Mouse (Mus musculus) midbrain, embryonic 13.5 days (tissue): ENCODE measurements around the gene Emilin3. TPM values are rescaled to one million over a fixed set of nuclear protein-coding genes. Genes with fewer than 3 reads are reported as not detected.

Experiments used
- ATAC-seq: fragments of 200-750 bp; cut with Nextera tagmentation; 2 replicates; pipeline ENCODE4 v1.8.0; 2017; ENCODE audit warnings: mild to moderate bottlenecking, moderate TSS enrichment, moderate library complexity
- H3K27ac ChIP-seq: fragments of 300-500 bp; sonication (generic); 2 replicates; pipeline ENCODE4 v1.5.1; 2015; ENCODE audit warnings: inconsistent platforms, mild to moderate bottlenecking, moderate library complexity
- H3K27me3 ChIP-seq: fragments of 300-500 bp; sonication (generic); 2 replicates; pipeline ENCODE4 v1.6.1; 2015; ENCODE audit warnings: mild to moderate bottlenecking, inconsistent platforms
- H3K36me3 ChIP-seq: fragments of 300-500 bp; sonication (generic); 2 replicates; pipeline ENCODE4 v1.6.1; 2015; ENCODE audit warnings: mild to moderate bottlenecking, inconsistent platforms
- H3K4me1 ChIP-seq: fragments of 300-500 bp; sonication (generic); replicated peaks from 2 replicates; pipeline ENCODE4 v1.6.1; 2015; ENCODE audit warnings: inconsistent platforms
- H3K4me2 ChIP-seq: fragments of 300-500 bp; sonication (generic); replicated peaks from 2 replicates; pipeline ENCODE4 v1.6.1; 2015; ENCODE audit warnings: moderate library complexity, mild to moderate bottlenecking, inconsistent platforms
- H3K4me3 ChIP-seq: fragments of 300-500 bp; sonication (generic); replicated peaks from 2 replicates; pipeline ENCODE4 v1.5.1; 2015; ENCODE audit warnings: mild to moderate bottlenecking, inconsistent platforms
- H3K9ac ChIP-seq: fragments of 300-500 bp; sonication (generic); replicated peaks from 2 replicates; pipeline ENCODE4 v1.6.1; 2015; ENCODE audit warnings: mild to moderate bottlenecking, inconsistent platforms
- H3K9me3 ChIP-seq: fragments of 300-500 bp; sonication (generic); 2 replicates; pipeline ENCODE4 v1.6.1; 2016; ENCODE audit warnings: mild to moderate bottlenecking, inconsistent platforms
- WGBS: fragments of 180-500 bp; shearing (Covaris S2); methylation state at CpG from one replicate; pipeline ENCODE4 v1.1.7; 2015; 5-methylcytosine and 5-hydroxymethylcytosine counted together
- polyA plus RNA-seq: library from polyadenylated mRNA; unstranded; fragments of >200 nt; fragmentation: Nextera tagmentation; extraction: Ambion mirVana; gene quantifications from 2 replicates; pipeline ENCODE4 v1.2.1, GENCODE M21; 2015

Gene Emilin3
- polyA plus RNA-seq, 1 experiment from 2014 or later, result 0.98 TPM

GRCm38 (mm10) chr2:160934451-160934850 is 22.3 kb upstream of the Emilin3 start:
- no peak overlapping the region for H3K4me3 ChIP-seq
- H3K27ac ChIP-seq, result no peak overlapping the region
- no peak for ATAC-seq
- H3K36me3 ChIP-seq, result no peaks in the 10 kb centered on the region
- H3K27me3 ChIP-seq, result no peaks in the 10 kb centered on the region
- no peak overlapping the region for H3K4me2 ChIP-seq
- WGBS, result 86% methylated on average over 4 of the region's 4 CpGs
- H3K4me1 ChIP-seq, result no peaks in the 10 kb centered on the region
- no peak overlapping the region for H3K9ac ChIP-seq
- no peaks in the 10 kb centered on the region for H3K9me3 ChIP-seq

GRCm38 (mm10) chr2:160933890-160934289 is 21.8 kb upstream of the Emilin3 start:
- H3K9ac ChIP-seq, result no peak overlapping the region
- H3K4me2 ChIP-seq, result no peak overlapping the region
- no peak overlapping the region for H3K4me3 ChIP-seq
- H3K36me3 ChIP-seq, result no peaks in the 10 kb centered on the region
- H3K27ac ChIP-seq, result no peak overlapping the region
- 68% methylated on average over 5 of the region's 5 CpGs for WGBS
- no peak for ATAC-seq
- H3K27me3 ChIP-seq, result no peaks in the 10 kb centered on the region
- H3K4me1 ChIP-seq, result no peaks in the 10 kb centered on the region
- H3K9me3 ChIP-seq, result no peaks in the 10 kb centered on the region

- no peaks in the 10 kb centered on the region for H3K27me3 ChIP-seq
- H3K4me1 ChIP-seq, result no peaks in the 10 kb centered on the region
- WGBS, result 73% methylated on average over 3 of the region's 3 CpGs
- no peaks in the 10 kb centered on the region for H3K9me3 ChIP-seq
- no peak overlapping the region for H3K4me2 ChIP-seq
- H3K4me3 ChIP-seq, result no peak overlapping the region
- H3K9ac ChIP-seq, result no peak overlapping the region
- ATAC-seq, result no peak
- no peaks in the 10 kb centered on the region for H3K36me3 ChIP-seq
- no peak overlapping the region for H3K27ac ChIP-seq
These were observed 20.9 kb upstream of the Emilin3 start for GRCm38 (mm10) chr2:160932981-160933380.

GRCm38 (mm10) chr2:160932325-160932724 is 20.2 kb upstream of the Emilin3 start:
- ATAC-seq, result no peak
- Histone ChIP-seq H3K9ac (no peak overlapping the region), H3K27me3 (no peaks in the 10 kb centered on the region), H3K4me2 (no peak overlapping the region), H3K36me3 (no peaks in the 10 kb centered on the region), H3K27ac (no peak overlapping the region), H3K9me3 (no peaks in the 10 kb centered on the region), H3K4me1 (no peaks in the 10 kb centered on the region), H3K4me3 (no peak overlapping the region)
- 81% methylated on average over 8 of the region's 8 CpGs for WGBS

- ATAC-seq, result no peak
- Histone ChIP-seq H3K27ac (no peak overlapping the region), H3K4me1 (no peaks in the 10 kb centered on the region), H3K9ac (no peak overlapping the region), H3K4me2 (no peak overlapping the region), H3K36me3 (no peaks in the 10 kb centered on the region), H3K27me3 (no peaks in the 10 kb centered on the region), H3K9me3 (no peaks in the 10 kb centered on the region), H3K4me3 (no peak overlapping the region)
- WGBS, result 94% methylated on average over 5 of the region's 5 CpGs
These were observed 19.2 kb upstream of the Emilin3 start for GRCm38 (mm10) chr2:160931378-160931777.

GRCm38 (mm10) chr2:160925203-160925602 is 13.1 kb upstream of the Emilin3 start:
- Histone ChIP-seq H3K9me3 (no peaks in the 10 kb centered on the region), H3K27ac (no peak overlapping the region), H3K9ac (no peak overlapping the region), H3K36me3 (no peaks in the 10 kb centered on the region), H3K4me1 (no peaks in the 10 kb centered on the region), H3K27me3 (no peaks in the 10 kb centered on the region), H3K4me3 (no peak overlapping the region), H3K4me2 (no peak overlapping the region)
- WGBS, result 79% methylated on average over 9 of the region's 9 CpGs
- no peak for ATAC-seq

- H3K36me3 ChIP-seq, result no peaks in the 10 kb centered on the region
- 72% methylated on average over 7 of the region's 7 CpGs for WGBS
- no peak overlapping the region for H3K27ac ChIP-seq
- ATAC-seq, result no peak
- no peaks in the 10 kb centered on the region for H3K27me3 ChIP-seq
- H3K4me3 ChIP-seq, result no peak overlapping the region
- peaks cover 28% of the 10 kb centered on the region for H3K4me1 ChIP-seq
- H3K4me2 ChIP-seq, result no peak overlapping the region
- H3K9me3 ChIP-seq, result no peaks in the 10 kb centered on the region
- no peak overlapping the region for H3K9ac ChIP-seq
These were observed 9.2 kb upstream of the Emilin3 start for GRCm38 (mm10) chr2:160921285-160921684.

- peak; percentile 67; the same call in 1 of the 2 replicates for ATAC-seq
- WGBS, result 68% methylated on average over 2 of the region's 2 CpGs
These were observed 6.7 kb upstream of the Emilin3 start for GRCm38 (mm10) chr2:160918930-160919215.

GRCm38 (mm10) chr2:160918154-160918929 is 6.2 kb upstream of the Emilin3 start:
- 37% methylated on average over 8 of the region's 8 CpGs for WGBS
- Histone ChIP-seq H3K27ac (0 out of 2 replicates have a peak overlapping the region, but pooled peaks have one; percentile 25), H3K9ac (no peak overlapping the region), H3K9me3 (no peaks in the 10 kb centered on the region), H3K27me3 (peaks cover 16% of the 10 kb centered on the region), H3K36me3 (no peaks in the 10 kb centered on the region), H3K4me3 (no peak overlapping the region), H3K4me1 (peaks cover 29% of the 10 kb centered on the region), H3K4me2 (no peak overlapping the region)
- ATAC-seq, result peak; percentile 60

More at GRCm38 (mm10) chr2:160918930-160919215, 6.7 kb upstream of the Emilin3 start:
- Histone ChIP-seq H3K27ac (no peak overlapping the region), H3K9ac (no peak overlapping the region), H3K4me2 (no peak overlapping the region), H3K4me1 (peaks cover 29% of the 10 kb centered on the region), H3K4me3 (no peak overlapping the region), H3K9me3 (no peaks in the 10 kb centered on the region), H3K36me3 (no peaks in the 10 kb centered on the region), H3K27me3 (peaks cover 13% of the 10 kb centered on the region)

GRCm38 (mm10) chr2:160917313-160917712 is 5.2 kb upstream of the Emilin3 start:
- 88% methylated on average over 3 of the region's 3 CpGs for WGBS
- H3K9ac ChIP-seq, result no peak overlapping the region
- peaks cover 27% of the 10 kb centered on the region for H3K27me3 ChIP-seq
- H3K36me3 ChIP-seq, result no peaks in the 10 kb centered on the region
- no peaks in the 10 kb centered on the region for H3K9me3 ChIP-seq
- peaks cover 31% of the 10 kb centered on the region for H3K4me1 ChIP-seq
- no peak overlapping the region for H3K4me2 ChIP-seq
- no peak overlapping the region for H3K4me3 ChIP-seq
- no peak for ATAC-seq
- H3K27ac ChIP-seq, result no peak overlapping the region

GRCm38 (mm10) chr2:160916714-160917113 is 4.6 kb upstream of the Emilin3 start:
- H3K27me3 ChIP-seq, result peaks cover 33% of the 10 kb centered on the region
- 63% methylated on average over 8 of the region's 8 CpGs for WGBS
- H3K27ac ChIP-seq, result no peak overlapping the region

GRCm38 (mm10) chr2:160915821-160916610 is 3.9 kb upstream of the Emilin3 start:
- peaks cover 44% of the 10 kb centered on the region for H3K4me1 ChIP-seq
- no peak overlapping the region for H3K4me2 ChIP-seq
- H3K27me3 ChIP-seq, result peaks cover 40% of the 10 kb centered on the region
- no peaks in the 10 kb centered on the region for H3K36me3 ChIP-seq
- no peak overlapping the region for H3K4me3 ChIP-seq
- H3K9ac ChIP-seq, result no peak overlapping the region
- WGBS, result 82% methylated on average over 13 of the region's 13 CpGs
- no peaks in the 10 kb centered on the region for H3K9me3 ChIP-seq
- no peak for ATAC-seq
- no peak overlapping the region for H3K27ac ChIP-seq

More at GRCm38 (mm10) chr2:160916714-160917113, 4.6 kb upstream of the Emilin3 start:
- ATAC-seq, result no peak
- H3K4me1 ChIP-seq, result peaks cover 37% of the 10 kb centered on the region
- H3K36me3 ChIP-seq, result no peaks in the 10 kb centered on the region
- no peak overlapping the region for H3K4me3 ChIP-seq
- no peak overlapping the region for H3K9ac ChIP-seq
- H3K4me2 ChIP-seq, result no peak overlapping the region
- H3K9me3 ChIP-seq, result no peaks in the 10 kb centered on the region
